Mouse (Mus musculus): Measurements from ENCODE around the gene Sirpb1c.
"Not testable (repeated sequence)": the region's sequence is repeated elsewhere in the genome, so short reads cannot be mapped to it uniquely, and the experiment has no call there.

Sirpb1c gene

GRCm38 (mm10) chr3:15848280-15848679 lies at the start of gene Sirpb1c:
Gene Sirpb1c (minus strand): TSS chr3:15848528.
- DNase-seq (ENCODE audit: low read depth, low spot score) = not testable (repeated sequence)

GRCm38 (mm10) chr3:15886380-15886779 lies 38.1 kb upstream of the Sirpb1c start:
- DNase-seq (ENCODE audit: low read depth, low spot score) = no peak

- DNase-seq (ENCODE audit: low read depth, low spot score) = not testable (repeated sequence)
These were observed 7.4 kb upstream of the Sirpb1c start for GRCm38 (mm10) chr3:15855773-15856172.

- no peak for DNase-seq (ENCODE audit: low read depth, low spot score)
These were observed 1.6 kb upstream of the Sirpb1c start for GRCm38 (mm10) chr3:15849922-15850321.

GRCm38 (mm10) chr3:15847332-15848047 lies 838 bp downstream of the Sirpb1c start:
- DNase-seq (ENCODE audit: low read depth, low spot score) = no peak

- DNase-seq (ENCODE audit: low read depth, low spot score) = not testable (repeated sequence)
These were observed 74.7 kb downstream of the Sirpb1c start for GRCm38 (mm10) chr3:15773642-15774041.
